Mouse (Mus musculus) C2C12 (cell line): ENCODE data around the gene B3galt1.

Experiments used
- CEBPB ChIP-seq: IDR thresholded peaks from one replicate; pipeline ENCODE4 v1.6.1; 2011; ENCODE audit warnings: low read depth, mild to moderate bottlenecking, control low read depth, moderate library complexity
- CTCF ChIP-seq: IDR thresholded peaks from one replicate; pipeline ENCODE4 v1.5.1; 2011; ENCODE audit not compliant: control insufficient read depth, insufficient read depth, insufficient read length
- MAX ChIP-seq: IDR thresholded peaks from one replicate; pipeline ENCODE4 v1.6.1; 2011; ENCODE audit warnings: mild to moderate bottlenecking, control low read depth
- MYOD1 ChIP-seq: IDR thresholded peaks from one replicate; pipeline ENCODE4 v1.6.1; 2011; ENCODE audit warnings: low read depth; ENCODE audit not compliant: control insufficient read depth, insufficient read length
- MYOG ChIP-seq: IDR thresholded peaks from one replicate; pipeline ENCODE4 v1.6.1; 2011; ENCODE audit not compliant: control insufficient read depth, insufficient read length; ENCODE audit errors: extremely low read depth
- USF1 ChIP-seq: IDR thresholded peaks from one replicate; pipeline ENCODE4 v1.6.1; 2011; ENCODE audit warnings: low read depth, mild to moderate bottlenecking, control low read depth, moderate library complexity

DNA sequence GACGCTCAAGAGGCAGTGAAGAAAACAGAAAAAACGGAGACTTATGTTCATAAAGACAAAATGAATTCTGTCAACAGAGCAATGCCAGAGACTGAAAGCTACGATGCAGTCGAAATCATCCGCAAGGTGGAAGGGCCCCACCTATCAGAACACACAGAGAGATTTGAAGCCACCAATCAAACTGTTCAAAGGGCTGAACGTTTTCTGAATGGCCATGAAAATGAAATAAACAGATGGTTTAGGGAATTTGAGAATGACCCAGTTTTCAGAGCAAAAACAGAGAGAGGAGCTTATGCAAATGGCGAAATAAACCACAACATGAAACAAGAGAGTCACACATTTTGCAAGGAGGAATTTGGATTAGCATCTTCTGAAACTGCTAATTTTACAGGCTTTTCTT lies 49.3 kb upstream of the B3galt1 start:
- TF ChIP-seq CTCF: no peak
- no peak for TF ChIP-seq USF1
- TF ChIP-seq MAX: no peak
- TF ChIP-seq MYOD1: no peak
- no peak for TF ChIP-seq MYOG
- no peak for TF ChIP-seq CEBPB
